Mouse (Mus musculus) kidney, adult 9 months (tissue): Measurements from ENCODE around the gene Ddx6.
A peak's percentile ranks its signal among the peaks of the same experiment; 100 is the strongest.

Source experiments
- DNase-seq: peaks from one replicate; pipeline ENCODE4 v3.0.0; 2022

Gene Ddx6

GRCm38 (mm10) chr9:44643103-44643502 lies 38.4 kb downstream of the Ddx6 start:
- DNase-seq: no peak

- no peak for DNase-seq
Measured at GRCm38 (mm10) chr9:44644186-44644585, 39.5 kb downstream of the Ddx6 start.

- peak; percentile 51 for DNase-seq
Measured at GRCm38 (mm10) chr9:44645481-44645880, 40.8 kb downstream of the Ddx6 start.

GRCm38 (mm10) chr9:44645924-44646323 lies 41.2 kb downstream of the Ddx6 start:
- DNase-seq: no peak

- DNase-seq: no peak
Measured at GRCm38 (mm10) chr9:44646366-44646765, 41.7 kb downstream of the Ddx6 start.

GRCm38 (mm10) chr9:44647026-44647425 lies 42.3 kb downstream of the Ddx6 start:
- no peak for DNase-seq

- no peak for DNase-seq
Measured at GRCm38 (mm10) chr9:44647656-44648055, 43.0 kb downstream of the Ddx6 start.

GRCm38 (mm10) chr9:44648881-44649281 lies 44.2 kb downstream of the Ddx6 start:
- no peak for DNase-seq

GRCm38 (mm10) chr9:44652027-44652426 lies 47.3 kb downstream of the Ddx6 start:
- DNase-seq: peak; percentile 74

- no peak for DNase-seq
Measured at GRCm38 (mm10) chr9:44653896-44654295, 49.2 kb downstream of the Ddx6 start.

GRCm38 (mm10) chr9:44655098-44656066 lies 50.7 kb downstream of the Ddx6 start:
- DNase-seq: peak; percentile 83

- no peak for DNase-seq
Measured at GRCm38 (mm10) chr9:44663706-44664105, 59.0 kb downstream of the Ddx6 start.

- DNase-seq: peak; percentile 83
Measured at GRCm38 (mm10) chr9:44671416-44671815, 66.7 kb downstream of the Ddx6 start.

GRCm38 (mm10) chr9:44672291-44672865 lies 67.7 kb downstream of the Ddx6 start:
- DNase-seq: peak; percentile 74

GRCm38 (mm10) chr9:44673005-44673404 lies 68.3 kb downstream of the Ddx6 start, which contains the start of gene Treh:
Treh (plus strand) TSS chr9:44673233.
- peak; percentile 95 for DNase-seq

GRCm38 (mm10) chr9:44678288-44678871 lies 73.7 kb downstream of the Ddx6 start:
- no peak for DNase-seq

GRCm38 (mm10) chr9:44679565-44679964 lies 74.9 kb downstream of the Ddx6 start:
- DNase-seq: peak; percentile 81

GRCm38 (mm10) chr9:44683046-44683445 lies 78.4 kb downstream of the Ddx6 start:
- peak; percentile 65 for DNase-seq

- DNase-seq: peak; percentile 78
Measured at GRCm38 (mm10) chr9:44685346-44686330, 80.9 kb downstream of the Ddx6 start.

GRCm38 (mm10) chr9:44686638-44687037 lies 81.9 kb downstream of the Ddx6 start:
- DNase-seq: peak; percentile 33

GRCm38 (mm10) chr9:44688013-44688412 lies 83.3 kb downstream of the Ddx6 start:
- no peak for DNase-seq
